Mouse (Mus musculus) midbrain, embryonic 10.5 days (tissue): Measurements from ENCODE around the gene Tox3. TPM values are rescaled to one million over a fixed set of nuclear protein-coding genes. Genes with fewer than 3 reads are reported as not detected.

ENCODE experiments used
- DNase-seq: peaks from one replicate; pipeline ENCODE4 v3.0.0-alpha.2; 2017; ENCODE audit warnings: low spot score
- H3K27ac ChIP-seq: fragments of 300-500 bp; sonication (generic); replicated peaks from 2 replicates; pipeline ENCODE4 v1.5.1; 2016; ENCODE audit warnings: mild to moderate bottlenecking
- H3K27me3 ChIP-seq: fragments of 300-500 bp; sonication (generic); 2 replicates; pipeline ENCODE4 v1.6.1; 2016; ENCODE audit warnings: low read depth, mild to moderate bottlenecking; ENCODE audit not compliant: poor library complexity, severe bottlenecking
- H3K36me3 ChIP-seq: fragments of 300-500 bp; sonication (generic); 2 replicates; pipeline ENCODE4 v1.6.1; 2016; ENCODE audit warnings: mild to moderate bottlenecking, moderate library complexity
- H3K4me1 ChIP-seq: fragments of 300-500 bp; sonication (generic); 2 replicates; pipeline ENCODE4 v1.6.1; 2016
- H3K4me3 ChIP-seq: fragments of 300-500 bp; sonication (generic); 2 replicates; pipeline ENCODE4 v1.5.1; 2016; ENCODE audit warnings: mild to moderate bottlenecking, moderate library complexity
- H3K9me3 ChIP-seq: fragments of 300-500 bp; sonication (generic); replicated peaks from 2 replicates; pipeline ENCODE4 v1.6.1; 2016; ENCODE audit warnings: mild to moderate bottlenecking
- WGBS: fragments of 180-500 bp; shearing (Covaris S2); methylation state at CpG from one replicate; pipeline ENCODE4 v1.1.7; 2016; 5-methylcytosine and 5-hydroxymethylcytosine counted together
- polyA plus RNA-seq: library from polyadenylated mRNA; unstranded; fragments of >200 nt; fragmentation: Nextera tagmentation; extraction: Ambion mirVana; gene quantifications from 2 replicates; pipeline ENCODE4 v1.2.1, GENCODE M21; 2016

Gene Tox3
- polyA plus RNA-seq, 1 experiment from 2014 or later: 14.8 TPM

DNA sequence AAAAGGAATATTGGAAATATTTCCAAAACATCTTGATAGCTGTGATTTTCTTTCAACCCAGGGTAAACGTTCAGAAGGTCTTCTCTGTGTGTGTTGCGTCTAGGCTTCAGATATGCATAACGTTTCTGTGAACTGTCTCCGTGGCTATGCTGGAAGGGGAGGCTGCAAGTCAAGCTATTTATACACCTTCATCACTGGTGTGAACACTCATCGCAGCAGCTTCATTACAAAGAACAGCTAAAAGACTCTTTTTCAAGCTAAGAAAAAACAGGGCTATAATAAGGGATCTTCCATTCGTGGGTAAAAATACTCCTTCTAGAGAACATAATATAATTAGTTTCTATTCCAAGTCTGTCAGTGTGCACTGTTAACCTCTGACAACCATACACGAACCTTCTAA lies 33.8 kb downstream of the Tox3 start:
- Histone ChIP-seq H3K27me3 (no peaks in the 10 kb centered on the region), H3K27ac (no peak overlapping the region), H3K36me3 (peaks cover 79% of the 10 kb centered on the region), H3K9me3 (no peaks in the 10 kb centered on the region), H3K4me1 (peaks cover 8% of the 10 kb centered on the region; the same call in 1 of the 2 replicates), H3K4me3 (no peak overlapping the region)
- DNase-seq: no peak
- 93% methylated on average over 7 of the region's 7 CpGs for WGBS

DNA sequence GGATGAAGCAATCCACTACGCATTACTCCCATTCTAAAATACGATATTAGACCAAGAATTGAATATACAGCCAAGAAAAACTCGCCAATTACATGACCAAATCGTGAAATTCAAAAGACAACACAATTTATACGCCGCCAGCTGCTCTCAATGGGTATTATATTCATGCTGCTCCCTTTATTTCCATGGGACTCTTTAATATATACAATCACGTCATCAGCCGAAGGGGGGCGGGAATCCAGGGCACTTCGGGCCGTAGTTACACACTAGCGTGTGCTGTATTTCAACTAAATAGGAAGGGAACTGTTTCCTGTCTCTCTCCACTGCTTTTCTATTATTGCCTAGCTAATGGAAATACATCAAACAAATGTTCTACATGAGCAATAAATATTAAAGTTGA lies 45.2 kb downstream of the Tox3 start:
- H3K27me3 ChIP-seq: no peaks in the 10 kb centered on the region
- no peak overlapping the region for H3K27ac ChIP-seq
- H3K4me3 ChIP-seq: no peak overlapping the region
- H3K4me1 ChIP-seq: peaks cover 66% of the 10 kb centered on the region
- H3K36me3 ChIP-seq: peaks cover 43% of the 10 kb centered on the region
- 94% methylated on average over 12 of the region's 12 CpGs for WGBS
- DNase-seq: no peak
- H3K9me3 ChIP-seq: peaks cover 7% of the 10 kb centered on the region; the same call in 1 of the 2 replicates

DNA sequence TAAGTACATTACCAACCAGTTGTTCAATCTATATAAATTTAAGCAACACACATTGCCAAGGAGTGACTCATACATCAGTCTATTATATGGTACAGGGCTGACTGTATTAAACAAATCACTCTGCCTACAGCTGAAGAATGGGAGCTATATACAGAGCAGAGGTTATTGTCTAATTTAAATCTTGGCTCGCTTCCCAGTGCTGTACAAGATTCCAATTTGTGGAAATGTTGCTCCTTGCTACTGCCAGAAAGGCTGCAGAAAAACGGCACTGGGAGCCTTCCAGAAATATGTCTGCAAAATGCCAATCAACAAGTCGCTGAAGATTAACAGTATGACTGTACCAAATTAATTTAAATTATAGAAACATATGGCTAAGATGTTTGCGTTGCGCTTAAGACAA lies 45.9 kb downstream of the Tox3 start:
- Histone ChIP-seq H3K36me3 (peaks cover 36% of the 10 kb centered on the region), H3K4me3 (peak overlapping the region; percentile 11; the same call in 1 of the 2 replicates), H3K27me3 (no peaks in the 10 kb centered on the region), H3K9me3 (peaks cover 7% of the 10 kb centered on the region; the same call in 1 of the 2 replicates), H3K27ac (peak overlapping the region; percentile 71), H3K4me1 (peaks cover 73% of the 10 kb centered on the region)
- no peak for DNase-seq
- 93% methylated on average over 5 of the region's 5 CpGs for WGBS

DNA sequence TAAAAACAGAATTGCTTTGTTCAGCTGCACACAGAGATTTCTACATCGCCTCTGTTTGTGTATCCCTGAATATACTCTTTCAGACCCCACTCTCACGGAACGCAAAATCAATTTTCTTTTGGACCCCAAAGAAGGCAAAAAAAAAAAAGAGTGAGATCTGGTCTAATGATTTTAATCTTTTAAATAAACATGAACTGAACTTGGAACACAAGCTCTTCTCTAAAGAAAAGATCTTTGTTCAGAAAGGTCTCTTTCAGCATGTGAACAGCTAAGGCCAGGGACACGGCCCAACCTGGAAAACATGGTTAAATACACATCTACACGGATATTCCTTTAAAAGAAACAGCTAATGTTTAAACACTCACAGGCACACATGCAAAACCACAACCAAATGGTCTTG lies 46.6 kb downstream of the Tox3 start:
- Histone ChIP-seq H3K27ac (peak overlapping the region; percentile 71), H3K36me3 (peaks cover 35% of the 10 kb centered on the region), H3K9me3 (peaks cover 3% of the 10 kb centered on the region; the same call in 1 of the 2 replicates), H3K4me3 (peak overlapping the region; percentile 11; the same call in 1 of the 2 replicates), H3K27me3 (no peaks in the 10 kb centered on the region), H3K4me1 (peaks cover 78% of the 10 kb centered on the region)
- no peak for DNase-seq
- WGBS: 50% methylated on average over 5 of the region's 5 CpGs

DNA sequence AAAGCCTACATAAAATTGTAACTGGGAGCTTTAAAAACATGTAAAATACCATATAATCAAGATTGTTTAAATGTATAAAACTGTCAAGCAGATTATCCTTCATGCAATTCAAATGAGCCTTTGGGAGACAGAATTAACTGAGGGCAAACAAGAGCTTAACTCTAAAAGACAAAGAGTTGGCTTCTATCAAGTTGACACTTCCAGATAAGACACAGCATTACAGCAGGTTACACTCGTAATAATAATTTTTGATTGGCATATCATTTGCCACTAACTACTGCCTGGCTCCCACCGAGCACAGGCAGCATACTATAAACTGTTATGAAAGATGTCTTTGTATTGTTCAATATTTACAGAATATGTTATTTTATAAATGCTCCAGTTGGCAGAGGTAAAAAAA lies 47.2 kb downstream of the Tox3 start:
- Histone ChIP-seq H3K27ac (peak overlapping the region; percentile 71; the same call in 1 of the 2 replicates), H3K4me3 (no peak overlapping the region), H3K36me3 (peaks cover 35% of the 10 kb centered on the region), H3K27me3 (no peaks in the 10 kb centered on the region), H3K4me1 (peaks cover 78% of the 10 kb centered on the region), H3K9me3 (no peaks in the 10 kb centered on the region)
- DNase-seq: no peak
- 59% methylated on average over 2 of the region's 2 CpGs for WGBS

DNA sequence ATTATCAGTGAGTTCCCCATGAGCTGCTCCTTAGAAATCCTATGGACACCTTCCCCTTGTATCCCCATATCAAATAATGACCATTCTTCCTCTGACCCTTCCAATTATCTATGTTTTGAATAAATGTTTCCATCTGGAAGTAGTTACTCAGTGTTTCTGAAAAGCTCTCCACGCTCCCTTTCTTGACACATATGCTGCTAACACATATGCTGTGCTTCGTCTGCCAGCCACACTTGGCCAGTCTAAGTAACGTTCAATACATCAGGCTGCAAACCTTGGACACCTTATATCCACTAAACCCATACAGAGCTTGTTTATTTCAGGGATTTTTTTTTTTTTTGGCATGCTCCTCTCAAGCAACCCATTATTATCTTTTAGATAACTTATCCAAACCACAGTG lies 54.1 kb downstream of the Tox3 start:
- 92% methylated on average over 3 of the region's 3 CpGs for WGBS
- no peaks in the 10 kb centered on the region for H3K9me3 ChIP-seq
- no peaks in the 10 kb centered on the region for H3K27me3 ChIP-seq
- no peak overlapping the region for H3K27ac ChIP-seq
- no peak overlapping the region for H3K4me3 ChIP-seq
- H3K36me3 ChIP-seq: peaks cover 83% of the 10 kb centered on the region
- H3K4me1 ChIP-seq: peaks cover 28% of the 10 kb centered on the region
- no peak for DNase-seq

DNA sequence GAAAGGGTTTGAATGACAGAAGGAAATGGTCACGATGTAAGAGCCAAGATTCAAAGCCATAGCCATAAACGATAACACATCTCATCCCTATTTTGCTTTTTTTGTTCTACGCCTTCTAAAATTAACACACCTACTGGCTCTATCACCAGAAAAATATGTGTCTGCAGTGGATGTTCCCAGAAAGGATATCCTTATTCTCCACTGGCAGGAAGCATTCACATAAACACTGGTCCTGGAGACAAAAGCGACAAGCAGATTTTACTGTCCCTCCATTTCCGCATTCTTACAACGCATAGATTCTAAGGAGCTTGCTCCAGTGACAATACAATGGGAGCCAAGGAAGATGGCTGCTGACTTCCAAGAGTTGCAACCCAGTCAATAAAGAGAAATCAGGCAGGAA lies 57.3 kb downstream of the Tox3 start:
- 94% methylated on average over 6 of the region's 6 CpGs for WGBS
- DNase-seq: no peak

DNA sequence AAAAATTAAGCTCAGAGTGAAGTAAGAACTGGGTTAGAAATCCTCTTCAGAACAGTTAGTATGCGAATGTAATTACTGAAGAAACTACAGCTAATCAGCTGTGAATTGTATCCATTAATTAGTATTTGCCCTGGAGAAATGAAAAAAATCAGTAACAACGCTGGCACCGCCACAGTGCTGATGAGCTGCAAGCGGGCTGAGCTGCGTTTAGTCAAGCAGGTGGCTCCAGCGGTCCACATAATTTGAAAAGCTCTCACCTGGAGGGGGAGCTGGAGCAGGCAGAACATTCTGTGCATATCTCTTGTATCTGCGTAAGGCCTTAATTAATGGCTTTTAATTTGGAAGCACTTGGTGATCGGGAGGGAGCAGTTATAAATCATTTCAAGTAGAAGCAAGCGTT lies 71.4 kb downstream of the Tox3 start:
- Histone ChIP-seq H3K36me3 (peaks cover 26% of the 10 kb centered on the region), H3K4me3 (no peak overlapping the region), H3K27ac (no peak overlapping the region), H3K9me3 (no peaks in the 10 kb centered on the region), H3K27me3 (no peaks in the 10 kb centered on the region), H3K4me1 (peaks cover 40% of the 10 kb centered on the region)
- WGBS: 88% methylated on average over 9 of the region's 9 CpGs
- no peak for DNase-seq

More for the DNA sequence above, 57.3 kb downstream of the Tox3 start:
- H3K36me3 ChIP-seq: peaks cover 82% of the 10 kb centered on the region
- no peaks in the 10 kb centered on the region for H3K9me3 ChIP-seq
- H3K27me3 ChIP-seq: no peaks in the 10 kb centered on the region
- H3K4me3 ChIP-seq: no peak overlapping the region
- H3K4me1 ChIP-seq: 0 out of 2 replicates have a peak, but pooled peaks cover 5% of the 10 kb centered on the region
- H3K27ac ChIP-seq: no peak overlapping the region

DNA sequence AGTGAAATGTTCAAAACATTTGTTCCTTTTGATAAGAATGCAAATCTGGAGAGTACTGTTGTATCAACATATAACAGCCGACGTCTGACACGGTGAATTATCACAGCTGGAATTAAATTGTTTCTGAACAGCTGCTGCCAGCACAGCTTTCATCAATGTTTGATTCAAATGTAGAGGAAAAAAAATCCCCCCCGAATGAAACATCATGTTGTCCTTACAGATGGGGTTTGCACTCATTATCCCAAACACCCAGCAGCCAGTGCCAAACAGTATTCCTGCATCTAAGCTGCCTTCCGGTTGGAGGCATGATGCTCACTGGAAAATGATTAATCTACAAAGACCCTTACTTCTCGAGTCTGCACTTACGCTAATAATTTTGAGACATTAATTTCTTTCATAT lies 75.0 kb downstream of the Tox3 start:
- 74% methylated on average over 7 of the region's 7 CpGs for WGBS
- Histone ChIP-seq H3K9me3 (no peaks in the 10 kb centered on the region), H3K36me3 (peaks cover 32% of the 10 kb centered on the region), H3K27ac (no peak overlapping the region), H3K4me3 (no peak overlapping the region), H3K27me3 (no peaks in the 10 kb centered on the region), H3K4me1 (peaks cover 37% of the 10 kb centered on the region)
- no peak for DNase-seq

DNA sequence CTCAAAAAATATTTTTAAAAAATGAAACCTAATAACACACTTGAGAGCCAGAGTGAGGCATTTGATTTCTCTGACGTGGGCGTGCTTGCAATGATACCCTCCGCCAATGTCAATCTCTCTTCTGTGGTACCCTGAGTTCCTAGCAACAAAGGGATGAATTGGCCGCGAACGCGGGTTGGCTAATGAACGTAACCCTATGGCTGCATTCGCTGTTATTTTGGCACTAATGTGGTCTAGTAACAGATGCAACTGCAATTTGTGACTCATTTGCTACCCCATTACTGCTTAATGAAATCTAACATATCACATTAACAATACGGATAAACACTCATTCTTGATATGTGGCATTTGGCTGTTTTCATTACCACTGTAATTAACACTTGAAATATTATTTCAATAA lies 76.2 kb downstream of the Tox3 start:
- 94% methylated on average over 10 of the region's 10 CpGs for WGBS
- Histone ChIP-seq H3K36me3 (peaks cover 32% of the 10 kb centered on the region), H3K9me3 (no peaks in the 10 kb centered on the region), H3K27ac (no peak overlapping the region), H3K4me3 (no peak overlapping the region), H3K4me1 (peaks cover 38% of the 10 kb centered on the region), H3K27me3 (no peaks in the 10 kb centered on the region)
- DNase-seq: no peak

DNA sequence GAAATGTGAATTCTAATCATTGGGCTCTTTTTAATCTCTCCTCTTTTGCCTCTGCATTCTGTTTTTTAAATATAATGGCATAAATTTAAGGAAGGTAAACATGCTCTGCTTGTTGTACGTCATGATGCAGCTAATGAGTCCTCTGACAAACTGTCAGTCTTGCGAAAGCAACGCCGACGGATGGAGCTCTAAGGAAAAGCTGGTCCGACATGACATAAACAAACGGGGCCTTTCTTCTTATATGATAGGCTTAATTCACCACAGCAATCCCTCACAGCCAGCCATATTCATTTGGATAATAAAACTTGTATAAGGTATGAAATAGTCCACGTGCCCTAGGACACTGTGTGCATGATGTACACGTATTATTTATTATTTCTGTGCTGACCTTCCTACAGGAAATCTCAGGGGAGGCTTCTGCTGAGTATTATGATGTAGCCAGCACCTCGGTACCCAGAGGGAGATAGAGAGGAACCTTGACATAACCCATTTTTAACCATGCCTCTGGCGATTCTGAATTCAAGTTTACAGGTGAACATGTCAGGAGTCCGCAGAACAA lies 80.4 kb downstream of the Tox3 start:
- peaks cover 11% of the 10 kb centered on the region; the same call in 1 of the 2 replicates for H3K4me1 ChIP-seq
- H3K36me3 ChIP-seq: peaks cover 48% of the 10 kb centered on the region
- 78% methylated on average over 12 of the region's 12 CpGs for WGBS
- no peak overlapping the region for H3K27ac ChIP-seq
- no peak overlapping the region for H3K4me3 ChIP-seq
- no peaks in the 10 kb centered on the region for H3K27me3 ChIP-seq
- no peak for DNase-seq
- no peaks in the 10 kb centered on the region for H3K9me3 ChIP-seq

DNA sequence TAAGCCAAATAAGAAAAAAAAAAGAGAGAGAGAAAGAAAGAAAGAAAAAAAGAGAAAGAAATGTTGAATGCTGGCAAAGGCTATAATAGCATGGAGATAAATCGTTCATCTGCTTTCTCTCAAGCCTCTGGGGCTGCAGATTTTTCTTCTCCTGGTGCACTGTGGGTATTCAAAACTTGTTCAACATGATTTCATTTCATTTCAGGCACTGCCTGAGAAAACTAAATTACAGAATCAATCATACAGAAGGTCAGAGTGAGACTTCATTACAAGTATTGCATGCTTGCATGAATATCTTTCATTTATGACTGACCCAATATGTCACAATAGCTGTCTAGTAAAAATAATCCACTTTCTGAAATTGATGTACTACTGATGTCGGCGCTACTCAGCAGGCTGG lies 81.2 kb downstream of the Tox3 start:
- H3K4me1 ChIP-seq: peaks cover 13% of the 10 kb centered on the region; the same call in 1 of the 2 replicates
- H3K36me3 ChIP-seq: peaks cover 50% of the 10 kb centered on the region
- H3K4me3 ChIP-seq: no peak overlapping the region
- WGBS: 92% methylated on average over 3 of the region's 3 CpGs
- no peak for DNase-seq
- H3K27me3 ChIP-seq: no peaks in the 10 kb centered on the region
- H3K9me3 ChIP-seq: no peaks in the 10 kb centered on the region
- no peak overlapping the region for H3K27ac ChIP-seq

DNA sequence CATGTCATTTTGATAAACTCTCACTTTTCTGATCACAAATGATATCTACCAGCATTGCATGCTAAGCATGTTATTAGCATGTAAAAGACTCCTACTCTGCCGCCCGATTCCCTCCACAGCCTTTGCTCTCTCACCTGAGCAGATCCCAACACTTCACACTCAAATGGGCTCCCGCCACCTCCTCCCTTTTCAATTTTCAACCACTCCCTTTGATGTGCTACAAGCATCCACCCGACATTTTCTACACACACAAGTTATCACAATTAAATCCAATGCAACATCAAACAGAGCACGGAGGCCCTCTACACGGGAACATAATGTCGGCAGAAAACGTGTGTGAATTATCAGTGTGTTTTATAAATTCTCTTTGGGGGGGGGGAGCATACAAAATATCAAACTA lies 81.9 kb downstream of the Tox3 start:
- 91% methylated on average over 8 of the region's 8 CpGs for WGBS
- H3K36me3 ChIP-seq: peaks cover 46% of the 10 kb centered on the region
- peaks cover 16% of the 10 kb centered on the region; the same call in 1 of the 2 replicates for H3K4me1 ChIP-seq
- no peak overlapping the region for H3K4me3 ChIP-seq
- no peak for DNase-seq
- no peaks in the 10 kb centered on the region for H3K27me3 ChIP-seq
- H3K27ac ChIP-seq: no peak overlapping the region
- H3K9me3 ChIP-seq: no peaks in the 10 kb centered on the region
